Mouse (Mus musculus): ENCODE results near the gene Nuak2. TPM values are rescaled to one million over a fixed set of nuclear protein-coding genes. Genes with fewer than 3 reads are reported as not detected.

Gene Nuak2
- total RNA-seq, 2 experiments from 2014 or later, result 1.1 to 1.3 TPM

Other genes starting within 250 kb of the Nuak2 start
- 10 to 100 TPM; 65.1 to 74.0 TPM for gene Mfsd4a, start 248.1 kb upstream of the Nuak2 start, total RNA-seq (2021)
- 10 to 100 TPM; 17.6 to 19.9 TPM for gene Cdk18, start 176.4 kb upstream of the Nuak2 start, total RNA-seq (2021)
- 1 to 10 TPM; 4.4 to 5.2 TPM for gene Lemd1, start 124.7 kb upstream of the Nuak2 start, total RNA-seq (2021)
- 1 to 10 TPM; 3.2 TPM for gene AC124108.1, start 124.7 kb upstream of the Nuak2 start, total RNA-seq (2021)
- not detected for gene Gm10188, start 86.4 kb upstream of the Nuak2 start, total RNA-seq (2021)
- 10 to 100 TPM; 18.4 to 19.8 TPM for gene Klhdc8a, start 17.5 kb upstream of the Nuak2 start, total RNA-seq (2021)
- 100 to 1,000 TPM; 141 to 143 TPM for gene Tmcc2, start 75.2 kb downstream of the Nuak2 start, total RNA-seq (2021)
- 10 to 100 TPM; 27.2 to 28.4 TPM for gene Dstyk, start 101.4 kb downstream of the Nuak2 start, total RNA-seq (2021)
- gene Rbbp5, start 161.2 kb downstream of the Nuak2 start, total RNA-seq (2021), result 10 to 100 TPM; 29.4 to 37.4 TPM
- gene Tmem81, start 190.1 kb downstream of the Nuak2 start, total RNA-seq (2021), result 1 to 10 TPM; 2.1 to 2.3 TPM
- gene Cntn2, start 227.1 kb downstream of the Nuak2 start, total RNA-seq (2021), result 10 to 100 TPM; 52.2 to 57.0 TPM